Mouse (Mus musculus): Measurements from ENCODE around the gene Sdhb.

DNA sequence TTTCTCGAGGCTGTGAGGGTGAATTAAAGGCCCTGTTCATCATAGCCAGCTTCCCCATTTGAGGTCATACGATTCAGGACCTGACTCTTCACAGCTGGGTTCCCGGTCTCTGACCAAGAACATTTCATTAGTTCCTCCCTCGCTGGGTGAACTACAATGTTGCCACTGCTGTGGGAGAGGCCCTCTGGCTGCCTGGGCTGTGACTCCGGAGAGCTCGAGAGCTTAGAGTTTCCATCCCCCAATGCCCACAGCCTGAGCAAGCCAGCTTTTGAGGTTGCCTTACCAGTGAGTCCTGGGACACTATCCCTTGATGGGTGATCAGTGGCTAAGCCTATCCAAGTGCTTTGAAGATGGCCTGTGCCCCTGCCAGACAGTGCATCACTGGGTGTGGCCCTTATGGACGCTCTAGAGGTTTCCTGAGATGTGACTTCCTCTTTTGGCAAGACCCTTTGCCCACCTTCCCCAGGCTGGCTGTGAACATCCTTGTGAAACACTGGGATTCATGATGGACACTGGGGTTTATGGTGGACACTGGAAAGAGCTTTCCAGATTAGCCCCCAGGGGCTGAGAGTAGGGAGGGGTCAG lies 27.8 kb downstream of the Sdhb start:
- TF ChIP-seq CTCF (IDR thresholded peaks at IDR 0.05; ENCODE audit: control insufficient read depth, insufficient read depth, low read length): no peak
- TF ChIP-seq POLR2A (IDR thresholded peaks at IDR 0.05; ENCODE audit: borderline replicate concordance, control insufficient read depth, low read depth, low read length): no peak
